Mouse (Mus musculus) hindbrain, postnatal 0 days (tissue): Measurements from ENCODE around the gene Prdm1. TPM values are rescaled to one million over a fixed set of nuclear protein-coding genes. Genes with fewer than 3 reads are reported as not detected.

Experiments used
- ATAC-seq: fragments of 200-750 bp; cut with Nextera tagmentation; 2 replicates; pipeline ENCODE4 v1.8.0; 2017; ENCODE audit warnings: mild to moderate bottlenecking, moderate TSS enrichment, moderate library complexity
- DNase-seq: peaks from one replicate; pipeline ENCODE4 v3.0.0-alpha.2; 2015; ENCODE audit warnings: low spot score
- H3K27ac ChIP-seq: fragments of 300-500 bp; sonication (generic); 2 replicates; pipeline ENCODE4 v1.5.1; 2014; ENCODE audit warnings: mild to moderate bottlenecking
- H3K27me3 ChIP-seq: fragments of 300-500 bp; sonication (generic); 2 replicates; pipeline ENCODE4 v1.6.1; 2014; ENCODE audit warnings: low read length, mixed read lengths; ENCODE audit not compliant: insufficient read depth
- H3K36me3 ChIP-seq: fragments of 300-500 bp; sonication (generic); 2 replicates; pipeline ENCODE4 v1.6.1; 2014; ENCODE audit warnings: low read length, mixed read lengths; ENCODE audit not compliant: insufficient read depth
- H3K4me1 ChIP-seq: fragments of 300-500 bp; sonication (generic); 2 replicates; pipeline ENCODE4 v1.6.1; 2014; ENCODE audit warnings: antibody characterized with exemption, low read length, mixed read lengths; ENCODE audit not compliant: insufficient read depth
- H3K4me2 ChIP-seq: fragments of 300-500 bp; sonication (generic); 2 replicates; pipeline ENCODE4 v1.6.1; 2014; ENCODE audit warnings: low read depth, mild to moderate bottlenecking, low read length, moderate library complexity, mixed read lengths
- H3K4me3 ChIP-seq: fragments of 300-500 bp; sonication (generic); 2 replicates; pipeline ENCODE4 v1.5.1; 2014; ENCODE audit warnings: low read length
- H3K9ac ChIP-seq: fragments of 300-500 bp; sonication (generic); replicated peaks from 2 replicates; pipeline ENCODE4 v1.6.1; 2014; ENCODE audit warnings: mild to moderate bottlenecking, low read length, moderate library complexity, mixed read lengths
- H3K9me3 ChIP-seq: fragments of 300-500 bp; sonication (generic); 2 replicates; pipeline ENCODE4 v1.6.1; 2016; ENCODE audit warnings: low read length, mixed read lengths
- CTCF ChIP-seq: IDR thresholded peaks from 2 replicates; pipeline ENCODE4 v1.5.1; 2016; ENCODE audit warnings: antibody characterized with exemption, control low read depth, low read depth
- WGBS: fragments of 180-500 bp; shearing (Covaris S2); extraction: QIAGEN DNeasy Blood & Tissue Kit; methylation state at CpG from one replicate; pipeline ENCODE4 v1.1.7; 2014; 5-methylcytosine and 5-hydroxymethylcytosine counted together
- polyA plus RNA-seq: library from polyadenylated mRNA; unstranded; fragments of >200 nt; fragmentation: Nextera tagmentation; extraction: Ambion mirVana; gene quantifications from 2 replicates; pipeline ENCODE4 v1.2.1, GENCODE M21; 2015
- total RNA-seq: library from RNA; depleted of rRNA; stranded (reverse); fragments of >200 nt; gene quantifications from 2 replicates; pipeline ENCODE4 v1.2.3, GENCODE M21; 2014; rRNA removed

Gene Prdm1
- total RNA-seq (0.25 and 0.63 TPM in 2 replicates), polyA plus RNA-seq (0.39 and 0.44 TPM in 2 replicates)

- Histone ChIP-seq H3K36me3 (no peaks in the 10 kb centered on the region), H3K27ac (no peak within 1 kb of the TSS), H3K27me3 (peaks cover 26% of the 10 kb centered on the region; the same call in 1 of the 2 replicates), H3K4me2 (peak within 1 kb of the TSS; percentile 88), H3K9ac (peak within 1 kb of the TSS; percentile 31; the same call in 1 of the 2 replicates), H3K9me3 (no peaks in the 10 kb centered on the region), H3K4me1 (peaks cover 4% of the 10 kb centered on the region; the same call in 1 of the 2 replicates), H3K4me3 (peak within 1 kb of the TSS; percentile 47)
- ATAC-seq (no peak), DNase-seq (no peak)
- TF ChIP-seq CTCF = no peak
- WGBS = 4% methylated on average over 25 of the region's 25 CpGs
Observed at GRCm38 (mm10) chr10:44528291-44529082, at the start of gene Prdm1. TSS of gene Prdm1 (minus strand) at chr10:44528501.

GRCm38 (mm10) chr10:44565971-44566370 is 37.7 kb upstream of the Prdm1 start:
- DNase-seq (no peak), ATAC-seq (no peak)
- H3K36me3 ChIP-seq = no peaks in the 10 kb centered on the region
- H3K27me3 ChIP-seq = no peaks in the 10 kb centered on the region
- no peak overlapping the region for H3K9ac ChIP-seq
- no peak overlapping the region for H3K27ac ChIP-seq
- no peak for TF ChIP-seq CTCF
- 65% methylated on average over 3 of the region's 3 CpGs for WGBS
- H3K4me1 ChIP-seq = no peaks in the 10 kb centered on the region
- H3K4me3 ChIP-seq = no peak overlapping the region
- no peak overlapping the region for H3K4me2 ChIP-seq
- H3K9me3 ChIP-seq = no peaks in the 10 kb centered on the region

GRCm38 (mm10) chr10:44565109-44565508 is 36.8 kb upstream of the Prdm1 start:
- 90% methylated on average over 2 of the region's 2 CpGs for WGBS

GRCm38 (mm10) chr10:44556845-44557244 is 28.5 kb upstream of the Prdm1 start:
- Histone ChIP-seq H3K9me3 (peaks cover 4% of the 10 kb centered on the region; the same call in 1 of the 2 replicates), H3K4me2 (no peak overlapping the region), H3K9ac (no peak overlapping the region), H3K27ac (no peak overlapping the region), H3K4me3 (no peak overlapping the region), H3K27me3 (no peaks in the 10 kb centered on the region), H3K36me3 (no peaks in the 10 kb centered on the region), H3K4me1 (no peaks in the 10 kb centered on the region)
- DNase-seq = no peak
- 84% methylated on average over 4 of the region's 4 CpGs for WGBS
- no peak for TF ChIP-seq CTCF
- ATAC-seq = no peak

More at GRCm38 (mm10) chr10:44565109-44565508, 36.8 kb upstream of the Prdm1 start:
- H3K9me3 ChIP-seq = no peaks in the 10 kb centered on the region
- H3K27ac ChIP-seq = no peak overlapping the region
- no peaks in the 10 kb centered on the region for H3K4me1 ChIP-seq
- TF ChIP-seq CTCF = no peak
- ATAC-seq = no peak
- no peak overlapping the region for H3K4me3 ChIP-seq
- no peaks in the 10 kb centered on the region for H3K27me3 ChIP-seq
- H3K9ac ChIP-seq = no peak overlapping the region
- H3K36me3 ChIP-seq = no peaks in the 10 kb centered on the region
- no peak for DNase-seq
- H3K4me2 ChIP-seq = no peak overlapping the region

GRCm38 (mm10) chr10:44555317-44555716 is 27.0 kb upstream of the Prdm1 start:
- Histone ChIP-seq H3K4me2 (no peak overlapping the region), H3K9me3 (peaks cover 4% of the 10 kb centered on the region; the same call in 1 of the 2 replicates), H3K27ac (no peak overlapping the region), H3K36me3 (no peaks in the 10 kb centered on the region), H3K4me3 (no peak overlapping the region), H3K27me3 (no peaks in the 10 kb centered on the region), H3K4me1 (no peaks in the 10 kb centered on the region), H3K9ac (no peak overlapping the region)
- DNase-seq (no peak), ATAC-seq (no peak)
- 73% methylated on average over 2 of the region's 2 CpGs for WGBS
- no peak for TF ChIP-seq CTCF

- WGBS = 75% methylated on average over 1 of the region's 1 CpGs
- Histone ChIP-seq H3K4me2 (no peak overlapping the region), H3K4me1 (no peaks in the 10 kb centered on the region), H3K27me3 (no peaks in the 10 kb centered on the region), H3K9me3 (peaks cover 4% of the 10 kb centered on the region; the same call in 1 of the 2 replicates), H3K27ac (no peak overlapping the region), H3K9ac (no peak overlapping the region), H3K36me3 (no peaks in the 10 kb centered on the region), H3K4me3 (no peak overlapping the region)
- no peak for TF ChIP-seq CTCF
- no peak for ATAC-seq
- no peak for DNase-seq
Observed at GRCm38 (mm10) chr10:44553648-44554047, 25.3 kb upstream of the Prdm1 start.
